Mouse (Mus musculus) embryonic facial prominence, embryonic 11.5 days (tissue): ENCODE data around the gene Mboat7. TPM values are rescaled to one million over a fixed set of nuclear protein-coding genes. Genes with fewer than 3 reads are reported as not detected.
"Not testable (repeated sequence)": the region's sequence is repeated elsewhere in the genome, so short reads cannot be mapped to it uniquely, and the experiment has no call there.

Experiments used
- ATAC-seq: fragments of 200-750 bp; cut with Nextera tagmentation; replicated peaks from 2 replicates; pipeline ENCODE4 v1.8.0; 2017; ENCODE audit warnings: low read depth; ENCODE audit not compliant: insufficient number of reproducible peaks, low FRiP score, low TSS enrichment
- DNase-seq: peaks from one replicate; pipeline ENCODE4 v3.0.0-alpha.2; 2015; ENCODE audit warnings: low spot score
- H3K27ac ChIP-seq: fragments of 300-500 bp; sonication (generic); replicated peaks from 2 replicates; pipeline ENCODE4 v1.5.1; 2014; ENCODE audit warnings: mild to moderate bottlenecking, low read depth, low read length, control low read depth
- H3K27me3 ChIP-seq: fragments of 300-500 bp; sonication (generic); 2 replicates; pipeline ENCODE4 v1.6.1; 2014; ENCODE audit warnings: mild to moderate bottlenecking, low read length, moderate library complexity, mixed read lengths; ENCODE audit not compliant: control insufficient read depth, insufficient read depth
- H3K36me3 ChIP-seq: fragments of 300-500 bp; sonication (generic); replicated peaks from 2 replicates; pipeline ENCODE4 v1.6.1; 2014; ENCODE audit warnings: low read depth, mild to moderate bottlenecking, low read length, moderate library complexity, mixed read lengths; ENCODE audit not compliant: control insufficient read depth, insufficient read depth
- H3K4me1 ChIP-seq: fragments of 300-500 bp; sonication (generic); 2 replicates; pipeline ENCODE4 v1.6.1; 2014; ENCODE audit warnings: low read length, mixed read lengths; ENCODE audit not compliant: control insufficient read depth, insufficient read depth
- H3K4me2 ChIP-seq: fragments of 300-500 bp; sonication (generic); 2 replicates; pipeline ENCODE4 v1.6.1; 2014; ENCODE audit warnings: low read depth, mild to moderate bottlenecking, control low read depth, low read length, moderate library complexity
- H3K4me3 ChIP-seq: fragments of 300-500 bp; sonication (generic); 2 replicates; pipeline ENCODE4 v1.5.1; 2014; ENCODE audit warnings: low read depth, low read length, control low read depth
- H3K9ac ChIP-seq: fragments of 300-500 bp; sonication (generic); replicated peaks from 2 replicates; pipeline ENCODE4 v1.6.1; 2014; ENCODE audit warnings: mild to moderate bottlenecking, control low read depth, low read length
- H3K9me3 ChIP-seq: fragments of 300-500 bp; sonication (generic); replicated peaks from 2 replicates; pipeline ENCODE4 v1.6.1; 2016; ENCODE audit warnings: mild to moderate bottlenecking, low read length, inconsistent platforms, mixed read lengths; ENCODE audit not compliant: control insufficient read depth
- WGBS: fragments of 180-500 bp; shearing (Covaris S2); extraction: QIAGEN DNeasy Blood & Tissue Kit; methylation state at CpG from one replicate; pipeline ENCODE4 v1.1.7; 2014; 5-methylcytosine and 5-hydroxymethylcytosine counted together
- polyA plus RNA-seq: library from polyadenylated mRNA; unstranded; fragments of >200 nt; fragmentation: Nextera tagmentation; extraction: Ambion mirVana; gene quantifications from 2 replicates; pipeline ENCODE4 v1.2.1, GENCODE M21; 2014

Gene Mboat7
- polyA plus RNA-seq, 1 experiment from 2014 or later = 27.6 TPM

- Histone ChIP-seq H3K27me3 (no peaks in the 10 kb centered on the region), H3K9ac (peak overlapping the region; percentile 70), H3K36me3 (peaks cover 4% of the 10 kb centered on the region), H3K4me2 (peak overlapping the region; percentile 37), H3K27ac (0 out of 2 replicates have a peak overlapping the region, but pooled peaks have one; percentile 53), H3K4me3 (peak overlapping the region; percentile 62), H3K9me3 (no peaks in the 10 kb centered on the region), H3K4me1 (peaks cover 4% of the 10 kb centered on the region; the same call in 1 of the 2 replicates)
- DNase-seq (no peak), ATAC-seq (peak; percentile 45)
- WGBS = 19% methylated on average over 6 of the region's 6 CpGs
These were observed 10.0 kb upstream of the Mboat7 start for GRCm38 (mm10) chr7:3703148-3703878.

- no peak overlapping the region for H3K27ac ChIP-seq
- no peak for ATAC-seq
- H3K27me3 ChIP-seq = no peaks in the 10 kb centered on the region
- no peak overlapping the region for H3K9ac ChIP-seq
- H3K4me2 ChIP-seq = no peak overlapping the region
- no peak for DNase-seq
- no peak overlapping the region for H3K4me3 ChIP-seq
- no peaks in the 10 kb centered on the region for H3K4me1 ChIP-seq
- H3K36me3 ChIP-seq = no peaks in the 10 kb centered on the region; the same call in none of the 2 replicates
- WGBS = 95% methylated on average over 6 of the region's 6 CpGs
- no peaks in the 10 kb centered on the region for H3K9me3 ChIP-seq
These were observed 5.1 kb upstream of the Mboat7 start for GRCm38 (mm10) chr7:3698471-3698870.

- 3% methylated on average over 9 of the region's 9 CpGs for WGBS
- Histone ChIP-seq H3K4me2 (peak overlapping the region; percentile 81), H3K9ac (peak overlapping the region; percentile 75), H3K4me3 (peak overlapping the region; percentile 70), H3K27ac (peak overlapping the region; percentile 95; the same call in 1 of the 2 replicates)
- not testable (repeated sequence) for H3K4me1 ChIP-seq, H3K9me3 ChIP-seq, H3K36me3 ChIP-seq, ATAC-seq, H3K27me3 ChIP-seq, DNase-seq
These were observed 1.6 kb upstream of the Mboat7 start for GRCm38 (mm10) chr7:3694949-3695305.

GRCm38 (mm10) chr7:3694076-3694948, 989 bp upstream of the Mboat7 start:
- H3K9ac ChIP-seq = peak overlapping the region; percentile 87
- ATAC-seq (peak; percentile 46), DNase-seq (peak; percentile 91)
- H3K4me1 ChIP-seq = no peaks in the 10 kb centered on the region
- peak overlapping the region; percentile 95 for H3K27ac ChIP-seq
- H3K4me2 ChIP-seq = peak overlapping the region; percentile 81
- peak overlapping the region; percentile 70 for H3K4me3 ChIP-seq
- no peaks in the 10 kb centered on the region for H3K9me3 ChIP-seq
- no peaks in the 10 kb centered on the region; the same call in 1 of the 2 replicates for H3K36me3 ChIP-seq
- WGBS = under 1% methylated on average over 35 of the region's 55 CpGs
- no peaks in the 10 kb centered on the region for H3K27me3 ChIP-seq

- H3K4me3 ChIP-seq = peak overlapping the region; percentile 70
- no peaks in the 10 kb centered on the region for H3K27me3 ChIP-seq
- ATAC-seq (no peak; the same call in 1 of the 2 replicates), DNase-seq (no peak)
- H3K9me3 ChIP-seq = no peaks in the 10 kb centered on the region
- peak overlapping the region; percentile 81 for H3K4me2 ChIP-seq
- H3K4me1 ChIP-seq = no peaks in the 10 kb centered on the region
- H3K27ac ChIP-seq = peak overlapping the region; percentile 95
- under 1% methylated on average over 18 of the region's 18 CpGs for WGBS
- peak overlapping the region; percentile 87 for H3K9ac ChIP-seq
- no peaks in the 10 kb centered on the region; the same call in 1 of the 2 replicates for H3K36me3 ChIP-seq
These were observed 419 bp upstream of the Mboat7 start for GRCm38 (mm10) chr7:3693809-3694075.

GRCm38 (mm10) chr7:3692382-3692986, 839 bp downstream of the Mboat7 start, which contains the start of gene Tsen34:
Gene Tsen34 (plus strand): TSS chr7:3692863.
- Histone ChIP-seq H3K36me3 (no peaks in the 10 kb centered on the region; the same call in 1 of the 2 replicates), H3K4me3 (peak within 1 kb of the TSS; percentile 70), H3K27me3 (no peaks in the 10 kb centered on the region), H3K9ac (peak within 1 kb of the TSS; percentile 87), H3K4me1 (no peaks in the 10 kb centered on the region), H3K9me3 (no peaks in the 10 kb centered on the region), H3K4me2 (peak within 1 kb of the TSS; percentile 81), H3K27ac (peak within 1 kb of the TSS; percentile 95)
- WGBS = under 1% methylated on average over 49 of the region's 49 CpGs
- DNase-seq (peak; percentile 25), ATAC-seq (peak; percentile 72; the same call in 1 of the 2 replicates)

DNA sequence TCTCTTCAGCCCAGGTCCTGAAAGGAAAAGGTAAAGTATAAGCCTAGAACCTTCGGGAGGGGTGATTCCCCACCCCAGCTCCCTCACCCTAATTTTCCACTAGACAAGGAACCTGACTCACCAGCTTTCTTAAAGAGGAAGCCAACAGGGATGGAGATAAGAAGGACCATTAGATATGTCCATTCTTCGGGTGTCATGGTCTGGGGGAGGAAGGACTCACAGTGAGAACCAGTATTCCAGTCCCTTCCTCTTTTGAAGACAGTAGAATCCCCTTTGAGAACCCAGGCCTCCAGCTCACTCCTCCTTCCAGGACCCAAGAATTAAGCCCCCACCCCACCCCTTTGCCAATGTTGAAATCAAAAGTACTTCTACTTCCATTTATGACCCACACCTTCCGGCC, 1.4 kb downstream of the Mboat7 start:
- H3K4me3 ChIP-seq = peak overlapping the region; percentile 70
- peak overlapping the region; percentile 81 for H3K4me2 ChIP-seq
- no peak overlapping the region for H3K27ac ChIP-seq
- DNase-seq = no peak
- H3K9ac ChIP-seq = peak overlapping the region; percentile 87
- no peaks in the 10 kb centered on the region for H3K9me3 ChIP-seq
- ATAC-seq = no peak
- no peaks in the 10 kb centered on the region; the same call in 1 of the 2 replicates for H3K36me3 ChIP-seq
- WGBS = 40% methylated on average over 3 of the region's 3 CpGs
- no peaks in the 10 kb centered on the region for H3K27me3 ChIP-seq
- no peaks in the 10 kb centered on the region for H3K4me1 ChIP-seq
